Mouse (Mus musculus): ENCODE data around the gene Nsun3.

GRCm38 (mm10) chr16:62796608-62797007, 10.0 kb upstream of the Nsun3 start:
- no peak for TF ChIP-seq USF1 (IDR thresholded peaks at IDR 0.05; ENCODE audit: low read depth)
- no peak for TF ChIP-seq CTCF (IDR thresholded peaks at IDR 0.05; ENCODE audit: control insufficient read depth, insufficient read depth, insufficient read length)
- no peak for TF ChIP-seq MYOG (IDR thresholded peaks at IDR 0.05; ENCODE audit: control insufficient read depth, extremely low read depth, insufficient read length)
- TF ChIP-seq FOSL1 (IDR thresholded peaks at IDR 0.05; ENCODE audit: insufficient read depth, low read length, poor library complexity, severe bottlenecking): no peak
- no peak for TF ChIP-seq MYOD1 (IDR thresholded peaks at IDR 0.05; ENCODE audit: control insufficient read depth, insufficient read length, low read depth)

Measured in C2C12 (cell line).